Mouse (Mus musculus) myocyte (in vitro differentiated cells): ENCODE measurements around the gene Sdf4. TPM values are rescaled to one million over a fixed set of nuclear protein-coding genes. Genes with fewer than 3 reads are reported as not detected.

Experiments
- H3K27me3 ChIP-seq: one replicate; pipeline ENCODE4 v1.6.1; 2011; ENCODE audit not compliant: control insufficient read depth, insufficient read depth, insufficient read length
- H3K36me3 ChIP-seq: one replicate; pipeline ENCODE4 v1.6.1; 2011; ENCODE audit not compliant: control insufficient read depth, insufficient read depth
- H3K4me2 ChIP-seq: one replicate; pipeline ENCODE4 v1.6.1; 2011; ENCODE audit warnings: low read depth, control low read depth
- H3K4me3 ChIP-seq: one replicate; pipeline ENCODE4 v1.5.1; 2011; ENCODE audit warnings: mild to moderate bottlenecking, control low read depth, moderate library complexity
- H3K79me2 ChIP-seq: one replicate; pipeline ENCODE4 v1.6.1; 2011; ENCODE audit not compliant: control insufficient read depth, insufficient read depth
- H3ac ChIP-seq: one replicate; pipeline ENCODE4 v1.6.1; 2011; ENCODE audit not compliant: control insufficient read depth, insufficient read length
- CEBPB ChIP-seq: IDR thresholded peaks from 2 replicates; pipeline ENCODE4 v1.6.1; 2011; ENCODE audit warnings: mild to moderate bottlenecking, moderate library complexity; ENCODE audit not compliant: poor library complexity, insufficient read depth, severe bottlenecking
- E2F4 ChIP-seq: IDR thresholded peaks from one replicate; pipeline ENCODE4 v1.6.1; 2011; ENCODE audit warnings: mild to moderate bottlenecking, control low read depth, moderate library complexity; ENCODE audit not compliant: insufficient read depth
- MAX ChIP-seq: IDR thresholded peaks from one replicate; pipeline ENCODE4 v1.6.1; 2011; ENCODE audit warnings: low read depth, mild to moderate bottlenecking, control low read depth
- MYOD1 ChIP-seq, 3 experiments: IDR thresholded peaks; one replicate each; pipeline ENCODE4 v1.6.1; 2011; ENCODE audit warnings: control low read depth in 2 of 3, low read depth in 2 of 3, mild to moderate bottlenecking in 2 of 3, moderate library complexity in 1 of 3; ENCODE audit not compliant: insufficient read length in 2 of 3, control insufficient read depth in 1 of 3
- MYOG ChIP-seq, 3 experiments: IDR thresholded peaks; one replicate each; pipeline ENCODE4 v1.6.1; 2011; ENCODE audit warnings: control low read depth in 2 of 3, low read depth in 2 of 3, mild to moderate bottlenecking in 2 of 3; ENCODE audit not compliant: insufficient read length in 2 of 3, control insufficient read depth in 1 of 3, insufficient read depth in 1 of 3
- POLR2A ChIP-seq: IDR thresholded peaks from one replicate; pipeline ENCODE4 v1.6.1; 2011; ENCODE audit warnings: low read depth, mild to moderate bottlenecking, control low read depth, moderate library complexity; ENCODE audit not compliant: insufficient read length
- POLR2AphosphoS2 ChIP-seq: IDR thresholded peaks from one replicate; pipeline ENCODE4 v1.6.1; 2011; ENCODE audit warnings: low read depth, control low read depth; ENCODE audit not compliant: insufficient read length
- REST ChIP-seq: IDR thresholded peaks from one replicate; pipeline ENCODE4 v1.6.1; 2011; ENCODE audit warnings: mild to moderate bottlenecking, control low read depth, moderate library complexity; ENCODE audit not compliant: insufficient read depth, insufficient read length
- SRF ChIP-seq: IDR thresholded peaks from one replicate; pipeline ENCODE4 v1.6.1; 2011; ENCODE audit warnings: low read depth; ENCODE audit not compliant: control insufficient read depth, insufficient read length
- TCF12 ChIP-seq: IDR thresholded peaks from one replicate; pipeline ENCODE4 v1.6.1; 2011; ENCODE audit warnings: mild to moderate bottlenecking, control low read depth; ENCODE audit not compliant: poor library complexity, insufficient read depth, severe bottlenecking
- TCF3 ChIP-seq: IDR thresholded peaks from one replicate; pipeline ENCODE4 v1.6.1; 2011; ENCODE audit warnings: low read depth, control low read depth; ENCODE audit not compliant: insufficient read length
- USF1 ChIP-seq: IDR thresholded peaks from one replicate; pipeline ENCODE4 v1.6.1; 2011; ENCODE audit warnings: low read depth, mild to moderate bottlenecking, control low read depth, moderate library complexity
- polyA plus RNA-seq: library from polyadenylated mRNA; unstranded; fragments of >200 nt; fragmentation: generic; extraction: Trizol; gene quantifications from one replicate; pipeline ENCODE4 v1.2.1, GENCODE M21; 2012; ENCODE audit warnings: missing spikeins

The Sdf4 gene
- polyA plus RNA-seq, 1 experiment, result 137 TPM

- TF ChIP-seq TCF3, result no peak
- no peak for TF ChIP-seq POLR2AphosphoS2
- no peak for TF ChIP-seq USF1
- TF ChIP-seq MYOG (IDR thresholded peaks at IDR 0.05; ENCODE audit: control insufficient read depth in 1 of 3, insufficient read depth in 1 of 3, insufficient read length in 2 of 3, low read depth in 2 of 3), result no peak
- no peak for TF ChIP-seq E2F4
- TF ChIP-seq POLR2A, result no peak
- TF ChIP-seq REST, result no peak
- no peaks in the 10 kb centered on the region for H3K27me3 ChIP-seq
- H3ac ChIP-seq, result no peak overlapping the region
- no peak overlapping the region for H3K4me3 ChIP-seq
- peaks cover 7% of the 10 kb centered on the region for H3K36me3 ChIP-seq
- no peak overlapping the region for H3K4me2 ChIP-seq
- no peaks in the 10 kb centered on the region for H3K79me2 ChIP-seq
Measured at GRCm38 (mm10) chr4:155964396-155964795, 28.3 kb upstream of the Sdf4 start.

GRCm38 (mm10) chr4:155969043-155969653, 23.5 kb upstream of the Sdf4 start:
- no peaks in the 10 kb centered on the region for H3K79me2 ChIP-seq
- H3K4me2 ChIP-seq, result no peak overlapping the region
- H3K36me3 ChIP-seq, result peaks cover 3% of the 10 kb centered on the region
- TF ChIP-seq MYOD1 (IDR thresholded peaks at IDR 0.05; ENCODE audit: control insufficient read depth in 1 of 3, insufficient read length in 2 of 3, low read depth in 2 of 3) (no peak), TCF3 (no peak), MAX (no peak), TCF12 (no peak), SRF (no peak), MYOG (IDR thresholded peaks at IDR 0.05; ENCODE audit: control insufficient read depth in 1 of 3, insufficient read depth in 1 of 3, insufficient read length in 2 of 3, low read depth in 2 of 3) (no peak), POLR2A (no peak), POLR2AphosphoS2 (no peak), CEBPB (no peak), USF1 (no peak), E2F4 (no peak), REST (no peak)
- no peak overlapping the region for H3K4me3 ChIP-seq
- H3K27me3 ChIP-seq, result no peaks in the 10 kb centered on the region
- H3ac ChIP-seq, result no peak overlapping the region

GRCm38 (mm10) chr4:155970286-155970685, 22.4 kb upstream of the Sdf4 start:
- Histone ChIP-seq H3K27me3 (no peaks in the 10 kb centered on the region), H3ac (no peak overlapping the region), H3K4me2 (no peak overlapping the region), H3K36me3 (peaks cover under 1% of the 10 kb centered on the region), H3K79me2 (no peaks in the 10 kb centered on the region), H3K4me3 (no peak overlapping the region)
- TF ChIP-seq MYOD1 (IDR thresholded peaks at IDR 0.05; ENCODE audit: control insufficient read depth in 1 of 3, insufficient read length in 2 of 3, low read depth in 2 of 3), result peak in 1 of 3 experiments; percentile 28
- TF ChIP-seq POLR2AphosphoS2, result no peak

- Histone ChIP-seq H3K4me2 (no peak overlapping the region), H3K27me3 (no peaks in the 10 kb centered on the region), H3ac (no peak overlapping the region), H3K36me3 (no peaks in the 10 kb centered on the region), H3K4me3 (no peak overlapping the region), H3K79me2 (no peaks in the 10 kb centered on the region)
- TF ChIP-seq MYOD1 (IDR thresholded peaks at IDR 0.05; ENCODE audit: control insufficient read depth in 1 of 3, insufficient read length in 2 of 3, low read depth in 2 of 3), result no peak
- no peak for TF ChIP-seq TCF12
Measured at GRCm38 (mm10) chr4:155972651-155973050, 20.0 kb upstream of the Sdf4 start.

- Histone ChIP-seq H3K36me3 (no peaks in the 10 kb centered on the region), H3K27me3 (no peaks in the 10 kb centered on the region)
- TF ChIP-seq POLR2AphosphoS2 (no peak), SRF (no peak), USF1 (no peak), MYOG (IDR thresholded peaks at IDR 0.05; ENCODE audit: control insufficient read depth in 1 of 3, insufficient read depth in 1 of 3, insufficient read length in 2 of 3, low read depth in 2 of 3) (no peak), TCF12 (no peak), MYOD1 (IDR thresholded peaks at IDR 0.05; ENCODE audit: control insufficient read depth in 1 of 3, insufficient read length in 2 of 3, low read depth in 2 of 3) (no peak)
Measured at GRCm38 (mm10) chr4:155973239-155973638, 19.4 kb upstream of the Sdf4 start.

More at GRCm38 (mm10) chr4:155973239-155973638, 19.4 kb upstream of the Sdf4 start:
- H3ac ChIP-seq, result no peak overlapping the region
- H3K4me2 ChIP-seq, result no peak overlapping the region
- H3K4me3 ChIP-seq, result no peak overlapping the region
- no peaks in the 10 kb centered on the region for H3K79me2 ChIP-seq
